8 mouse cellular contexts compared by ENCODE assay signal in the genomic region with DNA sequence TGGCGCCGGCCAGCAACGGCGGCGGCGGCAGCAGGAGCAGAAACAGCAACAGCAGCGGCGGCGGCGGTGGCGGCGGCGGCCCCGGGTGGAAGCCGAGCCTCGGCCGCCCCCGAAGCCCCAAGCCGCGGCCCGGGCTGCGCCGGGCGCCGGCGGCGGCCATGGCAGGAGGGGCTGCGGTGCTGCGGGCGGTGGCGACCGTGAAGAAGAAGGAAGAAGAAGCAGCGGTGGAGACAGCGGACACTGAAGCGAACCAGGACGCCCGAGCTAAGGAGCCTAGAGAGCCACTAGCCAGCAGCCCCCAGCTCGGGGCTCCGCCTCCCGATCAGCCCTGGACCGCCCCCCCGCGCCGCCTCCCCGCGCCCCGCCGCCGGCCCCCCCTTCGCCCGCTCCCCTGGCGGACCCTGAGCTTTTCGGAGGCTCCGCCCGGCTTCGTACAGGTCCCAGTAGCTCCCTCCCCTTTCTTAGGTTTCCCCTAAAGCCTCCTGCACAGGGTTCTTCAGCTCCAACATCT. TPM values are rescaled to one million over a fixed set of nuclear protein-coding genes. Genes with fewer than 3 reads are reported as not detected.
A peak's percentile ranks its signal among the peaks of the same experiment; 100 is the strongest.
DNase-seq lines count a peak whose midpoint lies in the region; ATAC-seq and TF ChIP-seq lines count a peak whose summit lies in the region.

A gene (minus strand): TSS at position 411 of the 511 bp plus-strand sequence.

- H3K27me3 ChIP-seq in Patski = peaks cover 19% of the 10 kb centered on the region
- H3K27me3 ChIP-seq in embryonic facial prominence, embryonic 11.5 days (ENCODE audit: control insufficient read depth, insufficient read depth, low read length) = peaks cover 16% of the 10 kb centered on the region
- peaks cover 23% of the 10 kb centered on the region for H3K27me3 ChIP-seq in hindbrain, embryonic 12.5 days
- no peaks in the 10 kb centered on the region; the same call in 1 of the 2 replicates for H3K27me3 ChIP-seq in midbrain, embryonic 14.5 days (ENCODE audit: control insufficient read depth, insufficient read depth, low read length)

- no peaks in the 10 kb centered on the region for H3K9me3 ChIP-seq in embryonic facial prominence, embryonic 11.5 days (replicated peaks; ENCODE audit: control insufficient read depth, low read length)
- H3K9me3 ChIP-seq in hindbrain, embryonic 12.5 days (replicated peaks) = no peaks in the 10 kb centered on the region
- H3K9me3 ChIP-seq in midbrain, embryonic 14.5 days (ENCODE audit: control insufficient read depth, low read length) = no peaks in the 10 kb centered on the region

- WGBS in embryonic facial prominence, embryonic 11.5 days = 0% methylated on average over 14 of the region's 56 CpGs
- 0% methylated on average over 8 of the region's 56 CpGs for WGBS in hindbrain, embryonic 12.5 days
- under 1% methylated on average over 53 of the region's 56 CpGs for WGBS in midbrain, embryonic 14.5 days

- no peak for TF ChIP-seq CTCF in Patski (IDR thresholded peaks at IDR 0.05)

- DNase-seq in adrenal gland, adult 2 months = peak; percentile 23
- DNase-seq in adrenal gland, adult (ENCODE audit: inconsistent age in 2 of 2, low spot score in 1 of 2) = no peak
- no peak for DNase-seq in Patski (ENCODE audit: low read depth, low spot score)
- peak; percentile 45 for DNase-seq in embryonic facial prominence, embryonic 11.5 days (ENCODE audit: low spot score)
- DNase-seq in left cerebral cortex, postnatal 25 days (ENCODE audit: low spot score in 2 of 2) = peak; percentile 57 to 59
- peak; percentile 74 for DNase-seq in midbrain, embryonic 14.5 days
- no peak for DNase-seq in natural killer cell, adult 2 months (ENCODE audit: low spot score in 2 of 2)

- ATAC-seq in Patski = peak; percentile 17
- ATAC-seq in embryonic facial prominence, embryonic 11.5 days (replicated peaks; ENCODE audit: insufficient number of reproducible peaks, low FRiP score, low TSS enrichment, low read depth) = peak; percentile 79
- ATAC-seq in hindbrain, embryonic 12.5 days (ENCODE audit: low FRiP score) = peak; percentile 75
- peak; percentile 81 for ATAC-seq in midbrain, embryonic 14.5 days (ENCODE audit: low FRiP score, low TSS enrichment)

- H3K9ac ChIP-seq in embryonic facial prominence, embryonic 11.5 days (replicated peaks; ENCODE audit: low read length) = peak within 1 kb of the TSS; percentile 63
- H3K9ac ChIP-seq in hindbrain, embryonic 12.5 days = peak within 1 kb of the TSS; percentile 84
- H3K9ac ChIP-seq in midbrain, embryonic 14.5 days (replicated peaks; ENCODE audit: low read length) = peak within 1 kb of the TSS; percentile 92

- peak within 1 kb of the TSS; percentile 77 for H3K4me3 ChIP-seq in embryonic facial prominence, embryonic 11.5 days (ENCODE audit: low read depth, low read length)
- peak within 1 kb of the TSS; percentile 80 for H3K4me3 ChIP-seq in hindbrain, embryonic 12.5 days
- H3K4me3 ChIP-seq in midbrain, embryonic 14.5 days (replicated peaks; ENCODE audit: low read depth, low read length) = peak within 1 kb of the TSS; percentile 79

- POLR2A ChIA-PET in Patski (lab: Charles Lee) = no interaction called here

- in situ Hi-C loops in Patski (cut with MboI; ENCODE audit: low pct_unique_long_range_greater_than_20kb) = loop anchor here (10.0 kb wide), 1 partner anchor 749 kb away; no protein-coding TSS in a partner anchor

- H3K4me2 ChIP-seq in embryonic facial prominence, embryonic 11.5 days (ENCODE audit: low read depth, low read length) = peak within 1 kb of the TSS; percentile 98
- peak within 1 kb of the TSS; percentile 97 for H3K4me2 ChIP-seq in hindbrain, embryonic 12.5 days (replicated peaks)
- H3K4me2 ChIP-seq in midbrain, embryonic 14.5 days (ENCODE audit: low read length) = peak within 1 kb of the TSS; percentile 88

- H3K36me3 ChIP-seq in embryonic facial prominence, embryonic 11.5 days (replicated peaks; ENCODE audit: control insufficient read depth, insufficient read depth, low read depth, low read length) = no peaks in the 10 kb centered on the region
- no peaks in the 10 kb centered on the region for H3K36me3 ChIP-seq in hindbrain, embryonic 12.5 days
- H3K36me3 ChIP-seq in midbrain, embryonic 14.5 days (ENCODE audit: control insufficient read depth, insufficient read depth, low read length) = no peaks in the 10 kb centered on the region

- H3K4me1 ChIP-seq in embryonic facial prominence, embryonic 11.5 days (ENCODE audit: control insufficient read depth, insufficient read depth, low read length) = no peaks in the 10 kb centered on the region; the same call in 1 of the 2 replicates
- H3K4me1 ChIP-seq in hindbrain, embryonic 12.5 days = peaks cover 17% of the 10 kb centered on the region
- H3K4me1 ChIP-seq in midbrain, embryonic 14.5 days (ENCODE audit: control insufficient read depth, insufficient read depth, low read length) = peaks cover 13% of the 10 kb centered on the region; the same call in 1 of the 2 replicates

- CTCF ChIA-PET in Patski (lab: Charles Lee) = interaction anchor here (1.0 kb wide), 1 partner anchor 12 kb away, joined by 3 read pairs; no protein-coding TSS in a partner anchor

- intact Hi-C loops in left cerebral cortex, postnatal 25 days (cut with DNase I) = loop anchor here (5.0 to 10.0 kb wide), 4 partner anchors 182 to 517 kb away; no protein-coding TSS in a partner anchor

- H3K27ac ChIP-seq in embryonic facial prominence, embryonic 11.5 days (replicated peaks; ENCODE audit: low read depth, low read length) = no peak within 1 kb of the TSS
- H3K27ac ChIP-seq in hindbrain, embryonic 12.5 days = peak within 1 kb of the TSS; percentile 78
- H3K27ac ChIP-seq in midbrain, embryonic 14.5 days (replicated peaks; ENCODE audit: low read depth, low read length) = peak within 1 kb of the TSS; percentile 86

RNA-seq across cellular contexts. Expression of the gene that starts here (rescaled TPM):
- 1 to 10 TPM; 1.6 to 1.8 TPM for total RNA-seq in adrenal gland, adult 2 months (2021)
- polyA plus RNA-seq in adrenal gland, adult 2 months (2012; rRNA removed) = 1.3 and 1.5 TPM in 2 replicates
- polyA plus RNA-seq in Patski (2021) = 0.19 TPM
- 0.61 and 0.74 TPM in 2 replicates for polyA plus RNA-seq in embryonic facial prominence, embryonic 11.5 days (2014; fragmentation: Nextera tagmentation; extraction: Ambion mirVana)
- 2.8 and 2.9 TPM in 2 replicates for polyA plus RNA-seq in hindbrain, embryonic 12.5 days (2016; fragmentation: Nextera tagmentation; extraction: Ambion mirVana)
- 10 to 100 TPM; 40.9 to 42.9 TPM for total RNA-seq in left cerebral cortex, postnatal 25 days (2021)
- polyA plus RNA-seq in midbrain, embryonic 14.5 days (2014; fragmentation: Nextera tagmentation; extraction: Ambion mirVana) = 4.4 and 4.8 TPM in 2 replicates

Comparison
In these comparisons a context has a peak if more than half of its experiments do, and no peak if none do; other contexts are left out.
1. RNA of the gene that starts here (total RNA-seq): 40.9 to 42.9 TPM in left cerebral cortex, postnatal 25 days; 1.6 to 1.8 TPM in adrenal gland, adult 2 months; every median in the first group is over 10 times any median in the second.
2. DNase-seq: peak in adrenal gland, adult 2 months (single experiment), left cerebral cortex, postnatal 25 days (2 of 2) and midbrain, embryonic 14.5 days (single experiment); none in adrenal gland, adult (0 of 2), Patski (single experiment) and natural killer cell, adult 2 months (0 of 2).
3. Peak in ATAC-seq in Patski; RNA of the gene not detected or under 1 TPM.
4. Peak in DNase-seq, ATAC-seq, H3K4me3 ChIP-seq, H3K9ac ChIP-seq and H3K4me2 ChIP-seq in embryonic facial prominence, embryonic 11.5 days; RNA of the gene not detected or under 1 TPM.
5. ATAC-seq: peak in every context shown above with its lines; median percentile 81 in midbrain, embryonic 14.5 days; 79 in embryonic facial prominence, embryonic 11.5 days; 75 in hindbrain, embryonic 12.5 days; 17 in Patski.
6. Peak in every context shown above with its lines, with median percentiles within 50 percentile points of each other: H3K4me2 ChIP-seq, H3K4me3 ChIP-seq and H3K9ac ChIP-seq.